Mouse (Mus musculus): Measurements from ENCODE around the gene Mok.

GRCm38 (mm10) chr12:110830293-110831024, 10.3 kb downstream of the Mok start:
- TF ChIP-seq CTCF (IDR thresholded peaks at IDR 0.05; ENCODE audit: borderline replicate concordance, extremely low read depth, insufficient read depth, insufficient read length) = no peak
- TF ChIP-seq POLR2A (IDR thresholded peaks at IDR 0.05; ENCODE audit: borderline replicate concordance, extremely low read depth, insufficient read depth, insufficient read length, poor library complexity, severe bottlenecking) = no peak
